Mouse (Mus musculus) spleen, postnatal 36 days (tissue): ENCODE measurements around the gene Cops6.

Source experiments
- DNase-seq, 2 experiments: peaks; one replicate each; pipeline ENCODE4 v3.0.0; 2022; ENCODE audit warnings: low spot score in 2 of 2, mixed read lengths in 1 of 2

The Cops6 gene

DNA sequence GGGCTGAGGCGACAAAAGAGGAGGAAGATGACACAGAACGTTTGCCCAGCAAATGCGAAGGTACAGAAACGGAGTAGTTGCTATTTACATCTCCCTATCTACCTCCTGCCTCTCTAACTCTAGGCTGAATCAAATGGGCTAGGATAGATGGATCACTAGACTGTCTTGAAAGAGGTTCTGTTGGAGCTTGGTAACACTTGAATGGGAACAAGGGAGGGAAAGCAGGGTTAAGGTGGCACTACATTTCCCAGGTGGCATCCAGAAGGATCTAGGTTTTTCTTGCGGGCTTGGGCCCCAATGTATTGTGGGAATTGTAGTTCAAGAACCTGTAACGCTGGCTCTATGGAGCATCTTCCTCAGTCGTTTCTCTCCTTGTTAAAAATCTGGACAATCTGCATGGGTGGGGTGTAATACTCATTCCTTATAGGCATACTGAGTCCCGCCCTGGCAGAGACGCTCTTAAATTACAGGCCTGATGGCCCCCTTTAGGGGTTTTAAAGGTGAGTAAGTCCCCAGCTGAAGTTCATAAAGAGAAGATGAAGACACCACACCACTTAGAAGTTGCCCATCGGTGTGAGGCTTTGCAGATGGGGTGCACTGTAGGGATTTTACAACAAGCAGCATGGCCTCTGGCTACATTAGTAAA is 26.9 kb downstream of the Cops6 start:
- DNase-seq: peak; percentile 73 to 78

DNA sequence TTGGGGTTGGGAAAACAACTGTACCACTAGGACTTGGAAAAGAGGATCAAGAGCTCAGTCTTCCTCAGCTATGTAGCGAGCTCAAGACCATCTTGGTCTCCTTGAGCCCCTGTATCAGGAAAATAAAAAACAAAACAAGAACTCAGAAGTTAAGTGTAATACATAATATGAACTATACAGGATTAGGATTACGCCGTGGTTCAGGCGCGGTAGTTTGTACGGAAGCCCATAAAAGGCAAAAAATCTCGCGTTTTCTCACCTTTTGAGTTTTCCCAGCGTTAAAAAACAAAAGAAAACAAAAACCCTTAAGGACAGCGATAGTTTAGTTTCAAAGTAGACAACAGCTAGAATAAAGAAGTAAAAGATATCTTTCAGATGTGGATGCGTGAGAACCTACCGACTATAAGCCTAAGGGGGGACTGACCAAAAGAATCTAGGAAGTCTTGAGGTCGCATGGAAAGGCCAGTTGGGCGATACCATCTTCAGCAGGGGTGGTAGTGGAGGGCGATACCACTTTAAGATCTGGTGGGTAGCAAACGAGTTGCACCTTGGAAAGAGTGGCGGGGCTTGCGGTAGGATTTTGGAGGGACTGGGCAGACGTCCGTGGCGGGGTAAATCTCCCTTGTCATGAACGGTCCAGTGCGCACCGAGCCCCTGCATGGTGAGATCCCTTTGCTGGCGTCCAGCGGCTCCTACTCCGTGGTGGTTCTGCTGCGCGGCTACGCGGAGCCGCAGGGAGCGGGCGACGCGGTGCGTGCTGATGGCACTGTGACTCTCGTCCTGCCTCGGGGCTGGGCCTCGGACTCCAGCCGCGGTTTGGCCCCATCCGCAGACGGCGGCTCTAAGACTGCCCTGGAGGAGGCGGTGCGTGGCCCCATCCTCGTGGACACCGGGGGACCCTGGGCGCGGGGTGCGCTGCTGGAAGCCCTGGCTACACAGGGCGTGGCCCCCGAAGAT is 33.2 kb downstream of the Cops6 start, which contains the start of gene Mblac1:
Gene Mblac1, plus strand, starts transcription at position 544 of the 957 bp plus-strand sequence.
- peak; percentile 72 to 81 for DNase-seq

DNA sequence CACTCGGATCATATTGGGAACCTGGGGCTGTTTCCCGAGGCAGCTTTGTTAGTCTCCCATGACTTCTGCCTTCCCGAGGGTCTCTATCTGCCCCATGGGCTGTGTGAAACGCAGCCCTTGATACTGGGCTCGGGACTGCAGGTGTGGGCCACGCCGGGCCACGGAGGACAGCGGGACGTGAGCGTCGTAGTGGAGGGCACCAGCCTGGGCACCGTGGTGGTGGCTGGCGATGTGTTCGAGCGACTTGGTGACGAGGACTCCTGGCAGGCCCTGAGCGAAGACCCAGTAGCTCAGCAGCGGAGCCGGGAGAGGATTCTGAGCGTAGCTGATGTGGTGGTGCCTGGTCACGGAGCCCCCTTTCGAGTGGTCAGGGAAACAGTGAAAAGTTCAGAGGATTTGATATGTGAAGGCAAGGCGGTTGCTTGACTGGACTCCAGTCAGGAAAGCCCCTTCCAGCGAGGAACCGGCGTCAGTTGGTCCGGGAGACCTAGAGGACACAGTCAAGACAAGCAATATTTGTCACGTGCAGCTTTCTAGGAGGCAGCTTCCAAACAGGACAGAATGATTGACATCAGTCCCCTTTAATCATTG is 34.0 kb downstream of the Cops6 start:
- peak in 1 of 2 experiments; percentile 18 for DNase-seq

GRCm38 (mm10) chr5:138195463-138195862 is 34.6 kb downstream of the Cops6 start:
- no peak for DNase-seq

- DNase-seq: no peak
Measured at GRCm38 (mm10) chr5:138199576-138199975, 38.7 kb downstream of the Cops6 start.

GRCm38 (mm10) chr5:138202086-138202485 is 41.2 kb downstream of the Cops6 start:
- DNase-seq: no peak

GRCm38 (mm10) chr5:138207253-138207652 is 46.4 kb downstream of the Cops6 start:
- DNase-seq: no peak

- no peak for DNase-seq
Measured at GRCm38 (mm10) chr5:138207873-138208272, 47.0 kb downstream of the Cops6 start.
